Mouse (Mus musculus): ENCODE data around the gene Smc6.

Smc6 gene

DNA sequence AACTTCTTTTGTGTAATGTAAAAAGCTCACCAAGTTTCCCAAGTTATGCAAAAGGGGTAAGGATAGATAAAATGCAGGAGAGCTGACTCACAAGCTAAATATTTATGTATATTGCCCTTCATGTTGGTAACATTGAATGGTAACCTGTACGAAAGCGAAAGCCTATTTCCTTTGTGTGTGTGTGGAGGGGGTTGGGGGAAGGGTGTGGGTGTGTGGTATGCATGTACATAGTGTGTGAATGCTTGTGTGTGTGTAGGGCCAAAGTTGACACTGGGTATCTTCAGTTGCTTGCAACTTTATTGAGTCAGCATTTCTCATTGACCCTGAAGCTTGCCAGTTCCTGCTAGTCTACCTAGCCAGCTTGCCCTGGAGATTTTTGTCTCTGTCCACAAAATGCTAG is 15.9 kb downstream of the Smc6 start:
- DNase-seq (ENCODE audit: low read depth, low spot score): no peak

DNA sequence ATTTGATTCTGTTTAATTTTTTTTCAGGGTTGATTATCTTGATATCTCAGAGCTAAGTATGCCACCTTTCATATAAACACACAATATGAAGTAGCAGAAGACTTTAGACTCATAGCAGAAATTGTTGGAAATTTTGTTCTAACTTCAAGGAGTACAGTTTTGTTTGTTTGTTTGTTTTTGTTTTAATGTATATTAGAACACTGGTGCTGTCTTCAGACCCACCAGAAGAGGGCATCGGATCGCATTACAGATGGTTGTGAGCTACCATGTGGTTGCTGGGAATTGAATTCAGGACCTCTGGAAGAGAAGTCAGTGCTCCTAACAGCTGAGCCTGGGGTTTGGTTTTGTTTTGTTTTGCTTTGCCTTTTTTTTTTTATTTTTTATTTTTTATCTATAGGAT is 20.7 kb downstream of the Smc6 start:
- DNase-seq (ENCODE audit: low read depth, low spot score): no peak

DNA sequence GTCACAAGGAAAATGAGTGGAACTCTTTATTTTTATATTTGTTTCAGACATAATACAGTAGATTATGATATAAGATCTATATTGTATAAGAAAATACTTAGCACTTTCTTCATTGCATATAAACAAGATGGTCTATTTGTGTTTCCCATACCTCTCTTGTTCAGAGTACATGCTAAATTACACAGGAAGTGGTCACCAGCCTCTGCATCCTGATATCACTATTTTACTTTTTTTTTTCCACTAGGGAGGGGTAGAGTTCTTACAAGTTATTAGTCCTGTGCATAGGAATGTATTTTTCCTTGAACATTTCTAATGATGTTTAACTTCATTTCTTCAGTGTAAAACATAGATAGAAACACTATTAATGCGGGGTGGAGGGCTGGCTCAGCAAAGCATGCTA is 35.2 kb downstream of the Smc6 start:
- no peak for DNase-seq (ENCODE audit: low read depth, low spot score)

DNA sequence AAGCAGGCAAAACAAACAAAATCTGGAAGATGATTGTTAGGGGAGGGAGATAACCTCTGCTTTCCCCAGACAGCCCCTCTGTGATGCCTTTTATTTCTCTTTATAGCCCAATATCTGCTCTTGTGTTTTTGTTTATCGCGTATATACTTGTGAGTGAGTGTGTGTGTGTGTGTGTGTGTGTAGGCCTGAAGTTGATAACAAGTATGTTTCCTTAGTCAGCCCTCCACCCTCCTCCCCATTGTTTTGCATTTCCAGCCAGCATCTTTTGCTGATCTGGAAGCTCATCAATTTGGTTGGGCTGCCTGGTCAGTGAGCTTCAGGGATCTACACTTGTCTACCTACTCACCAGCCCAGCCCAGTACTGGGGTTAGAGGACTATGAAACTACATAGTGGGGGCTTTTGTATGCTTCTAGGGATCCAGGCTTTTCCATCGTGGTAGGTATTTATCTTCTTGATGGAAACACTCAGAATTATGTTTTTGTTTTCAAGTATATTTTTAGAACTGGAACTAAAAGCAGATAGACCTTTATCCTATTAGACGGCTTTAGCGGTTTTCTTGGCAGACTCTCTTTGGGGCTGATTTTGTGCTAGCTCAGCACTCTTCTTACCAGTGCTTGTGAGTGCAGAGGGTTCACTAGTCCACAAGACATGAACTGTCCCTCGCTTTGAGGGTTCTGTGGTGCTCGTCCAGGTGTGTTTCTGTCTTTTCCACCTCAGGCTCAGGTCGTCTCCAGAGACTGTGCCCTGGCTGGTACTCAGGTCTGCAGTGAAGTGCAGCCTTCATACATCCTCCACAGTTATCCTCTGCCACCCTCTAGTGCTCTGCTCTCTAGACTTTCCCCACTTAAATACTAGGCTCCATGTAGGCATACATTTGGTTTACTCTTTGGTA is 41.3 kb downstream of the Smc6 start:
- DNase-seq (ENCODE audit: low read depth, low spot score): no peak

DNA sequence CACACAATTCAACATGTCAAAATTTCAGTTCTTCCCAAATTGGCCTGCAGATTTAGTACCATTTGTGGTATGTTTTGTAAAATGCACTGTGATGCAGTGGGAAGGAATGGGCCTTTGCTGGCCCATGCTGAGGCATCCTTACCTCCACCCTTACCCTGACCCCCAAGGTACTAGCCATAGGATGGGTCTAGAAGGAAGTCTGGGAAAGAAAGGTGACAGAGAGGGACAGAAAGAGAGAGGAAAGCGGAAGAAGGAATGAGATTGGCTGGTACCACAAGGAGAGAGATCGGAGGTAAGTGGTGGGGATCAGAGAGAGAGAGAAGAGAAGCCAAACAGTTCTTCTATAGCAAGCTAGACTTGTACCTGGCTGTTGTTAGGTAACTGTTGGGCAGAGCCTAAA is 45.4 kb downstream of the Smc6 start:
- no peak for DNase-seq (ENCODE audit: low read depth, low spot score)

DNA sequence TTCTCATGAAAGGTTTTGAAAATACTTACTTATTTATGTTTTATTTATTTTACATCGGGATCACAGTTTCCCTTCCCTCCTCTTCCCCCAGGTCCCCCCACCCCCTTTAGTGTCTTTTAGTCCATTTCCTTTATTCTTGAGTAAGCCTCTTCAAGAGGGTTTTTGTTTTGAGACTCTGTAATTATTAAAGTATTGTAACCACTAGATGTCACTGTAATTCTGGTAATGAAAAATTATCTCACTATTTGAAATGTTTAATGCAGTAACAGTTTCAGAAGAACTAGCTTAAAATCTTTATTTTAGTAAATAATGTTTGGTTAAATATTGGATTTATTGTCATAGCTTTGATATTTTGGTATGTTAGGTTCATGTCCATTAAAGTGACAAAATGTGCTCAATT is 48.2 kb downstream of the Smc6 start:
- DNase-seq (ENCODE audit: low read depth, low spot score): no peak

DNA sequence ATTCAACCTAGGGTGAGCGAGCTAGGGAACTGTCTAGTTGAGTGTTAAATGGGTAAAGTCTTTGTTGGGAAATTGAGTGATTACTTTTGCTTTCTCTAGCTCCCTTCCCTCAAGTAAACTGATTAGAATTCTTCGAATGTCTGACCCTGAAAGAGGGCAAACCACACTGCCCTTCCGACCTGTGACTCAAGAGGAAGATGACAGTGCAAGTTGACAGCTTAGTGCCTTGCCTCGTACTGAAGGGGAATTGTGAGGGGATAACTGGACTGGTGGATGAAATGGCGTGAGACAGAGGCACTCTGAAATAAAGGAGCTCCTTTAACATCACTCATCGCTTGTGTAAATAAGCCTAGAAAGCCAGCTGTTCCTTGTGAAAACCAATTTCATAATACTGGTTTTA is 52.0 kb downstream of the Smc6 start:
- no peak for DNase-seq (ENCODE audit: low read depth, low spot score)

DNA sequence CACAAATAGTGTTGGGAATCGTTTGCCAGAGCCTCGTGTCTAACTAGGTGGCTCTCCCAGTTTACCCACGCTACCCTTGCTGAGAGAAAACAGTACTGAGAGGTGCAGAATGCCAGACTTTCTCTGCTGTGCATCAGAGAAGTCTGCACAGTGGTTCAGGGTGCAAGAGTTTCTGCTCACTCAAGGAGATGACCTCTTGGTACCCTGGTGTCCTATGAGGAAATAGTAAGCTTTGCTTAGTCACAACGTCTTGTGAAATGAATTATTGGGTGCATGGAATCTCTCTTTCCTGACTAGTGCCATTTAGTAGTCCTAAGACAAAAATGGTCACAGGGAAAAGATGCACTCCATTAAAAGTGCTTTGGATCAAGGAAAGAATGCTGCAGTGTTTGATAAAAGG is 58.8 kb downstream of the Smc6 start:
- no peak for DNase-seq (ENCODE audit: low read depth, low spot score)

DNA sequence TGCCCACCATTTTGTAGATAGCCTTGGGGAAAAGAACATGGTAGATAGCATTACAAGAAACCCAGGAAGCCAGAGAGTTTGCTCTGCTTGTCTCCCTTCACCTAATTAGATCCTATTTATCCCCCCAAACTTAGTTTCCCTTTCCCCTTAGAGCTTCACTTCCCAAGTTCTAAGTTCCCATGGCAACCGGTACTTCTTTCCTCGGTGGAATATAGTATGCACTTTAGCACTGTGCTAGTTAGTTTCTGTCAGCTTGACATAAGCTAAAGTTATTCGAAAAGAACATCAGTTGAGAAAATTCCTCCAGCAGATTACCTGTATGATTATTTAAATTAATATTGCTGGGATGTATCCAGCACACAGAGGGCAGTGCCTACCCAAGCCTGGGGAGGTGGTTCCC is 60.8 kb downstream of the Smc6 start:
- DNase-seq (ENCODE audit: low read depth, low spot score): no peak

DNA sequence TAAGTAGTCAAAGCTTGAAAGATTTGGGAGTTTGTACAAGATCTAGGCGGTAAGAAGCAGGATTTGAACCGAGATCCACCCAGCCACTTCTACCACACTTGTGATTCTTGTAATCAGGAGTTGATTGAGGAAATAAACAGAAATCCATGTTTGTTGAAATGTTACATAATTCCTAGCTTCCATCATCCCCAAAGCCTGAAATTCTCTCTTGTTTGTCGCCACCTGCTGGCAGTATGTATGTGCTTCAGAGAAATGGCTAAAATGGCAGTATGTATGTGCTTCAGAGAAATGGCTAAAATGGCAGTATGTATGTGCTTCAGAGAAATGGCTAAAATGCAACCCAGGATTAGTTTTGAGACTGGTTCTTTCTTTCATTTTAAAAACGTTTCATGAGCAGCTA is 71.2 kb downstream of the Smc6 start:
- peak; percentile 24 for DNase-seq (ENCODE audit: low read depth, low spot score)

DNA sequence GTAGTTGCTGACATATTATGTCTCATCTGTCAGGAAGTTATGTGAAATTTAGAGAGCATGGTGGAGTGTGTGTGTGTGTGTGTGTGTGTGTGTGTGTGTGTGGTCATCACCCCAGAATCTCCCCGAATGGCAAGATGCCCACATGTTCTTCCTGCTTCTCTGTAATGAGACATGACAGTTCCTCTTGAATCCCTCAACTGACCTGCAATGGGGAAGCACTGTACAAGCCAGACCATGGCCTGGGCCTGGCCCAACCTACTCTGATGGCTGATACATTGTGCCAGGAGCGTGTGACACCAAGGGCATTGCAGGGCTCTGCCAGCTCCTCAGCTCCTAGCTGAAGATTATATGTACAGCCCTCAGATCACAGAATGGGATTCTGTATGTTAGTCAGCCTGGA is 72.6 kb downstream of the Smc6 start:
- no peak for DNase-seq (ENCODE audit: low read depth, low spot score)

DNA sequence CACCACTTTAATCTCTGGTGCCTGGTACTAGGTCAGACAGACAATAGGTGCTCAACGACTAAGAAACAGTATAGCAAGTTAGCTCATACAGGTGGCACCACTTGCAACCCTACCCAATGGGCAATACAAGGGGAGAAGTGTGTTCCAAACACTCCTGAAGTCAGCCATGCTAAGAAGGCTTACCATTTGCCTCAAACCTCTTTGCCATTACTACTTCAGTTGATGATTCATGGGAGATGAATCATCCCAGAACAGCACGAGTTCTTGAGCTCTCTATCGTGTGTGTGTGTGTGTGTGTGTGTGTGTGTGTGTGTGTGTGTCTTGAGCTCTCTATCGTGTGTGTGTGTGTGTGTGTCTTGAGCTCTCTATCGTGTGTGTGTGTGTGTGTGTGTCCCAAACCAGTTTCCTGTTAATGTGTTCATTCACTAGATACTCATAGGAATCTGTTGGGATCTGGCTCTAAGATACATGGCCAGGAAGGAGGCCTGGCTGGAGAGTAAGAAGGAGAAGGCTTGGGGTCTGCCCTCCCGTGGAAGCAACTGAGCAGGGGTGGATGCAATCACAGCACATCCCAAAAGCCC is 76.4 kb downstream of the Smc6 start:
- DNase-seq (ENCODE audit: low read depth, low spot score): no peak

DNA sequence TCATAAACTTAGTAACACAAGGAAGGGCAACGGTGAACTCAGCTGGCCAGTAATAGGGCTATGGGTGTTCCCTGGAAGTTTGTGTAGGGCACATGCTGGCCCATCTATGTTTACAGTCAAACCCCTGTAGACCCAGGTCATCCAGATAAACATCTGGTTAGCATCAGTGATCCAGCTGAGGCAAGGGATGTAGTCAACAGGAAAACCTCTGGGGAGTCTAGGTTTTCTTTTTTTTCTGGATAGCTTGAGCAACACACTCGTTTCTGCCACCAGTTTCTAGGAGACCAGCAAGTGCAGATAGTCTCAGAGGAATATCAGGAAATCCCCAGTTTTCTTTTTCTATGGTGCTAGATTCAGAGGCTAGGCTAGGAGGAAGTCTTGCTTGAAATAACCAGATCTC is 80.3 kb downstream of the Smc6 start:
- DNase-seq (ENCODE audit: low read depth, low spot score): no peak

DNA sequence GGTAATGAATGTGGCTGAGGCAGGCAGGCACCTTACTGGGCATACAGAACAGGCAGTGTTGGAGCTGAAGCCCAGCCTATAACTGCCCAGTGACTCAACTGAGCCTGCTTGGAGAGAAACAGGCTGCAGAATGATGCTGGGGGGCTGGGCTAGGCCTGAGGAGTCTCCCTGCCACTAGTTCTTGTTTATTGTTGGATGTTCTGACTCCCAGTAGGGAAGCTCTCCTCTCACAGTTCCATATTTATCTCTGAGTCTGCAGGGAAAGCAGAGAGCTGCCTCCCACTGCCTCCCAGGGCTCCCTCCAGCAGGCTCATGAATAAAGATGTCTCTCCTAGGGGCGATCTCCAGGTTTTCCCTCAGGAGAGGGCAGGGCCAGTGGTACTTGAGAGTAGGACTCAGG is 82.7 kb downstream of the Smc6 start:
- no peak for DNase-seq (ENCODE audit: low read depth, low spot score)

DNA sequence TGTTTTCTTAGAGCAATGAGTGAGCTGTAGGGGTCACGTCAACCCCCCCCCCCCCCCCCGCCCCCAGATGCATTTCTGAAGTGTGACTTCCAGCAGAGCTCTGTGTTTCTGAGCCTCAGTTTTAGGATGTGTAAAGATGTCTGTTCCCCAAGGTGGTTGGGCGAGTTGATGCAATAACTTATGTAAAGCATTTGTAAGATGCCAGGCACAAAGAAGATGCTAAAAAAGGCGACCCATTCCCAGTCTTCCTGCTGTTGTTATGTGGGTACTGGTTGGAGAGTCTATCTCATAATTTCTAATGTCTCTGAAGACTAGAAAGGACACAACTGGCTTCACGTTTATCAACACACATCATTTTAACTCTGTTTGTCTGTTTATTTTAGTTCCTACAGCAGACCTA is 84.2 kb downstream of the Smc6 start:
- DNase-seq (ENCODE audit: low read depth, low spot score): no peak

DNA sequence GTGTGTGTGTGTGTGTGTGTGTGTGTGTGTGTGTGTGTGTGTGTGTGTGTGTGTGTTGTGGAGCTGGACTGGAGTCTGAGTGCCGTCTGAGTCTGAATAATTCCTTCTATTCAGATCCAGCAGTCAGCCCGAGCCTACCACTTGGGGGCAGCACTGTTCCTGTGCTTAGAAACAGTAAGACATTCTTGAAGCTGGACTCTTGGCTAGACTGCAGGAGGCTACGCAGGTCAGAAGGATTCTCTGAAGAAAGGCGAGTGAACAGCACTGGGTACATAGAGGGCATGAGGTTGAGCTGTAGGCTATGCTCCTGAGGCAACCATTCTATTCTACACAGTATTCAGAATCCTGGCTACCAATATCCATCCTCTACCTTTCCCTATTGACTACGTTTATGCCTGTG is 85.2 kb downstream of the Smc6 start:
- no peak for DNase-seq (ENCODE audit: low read depth, low spot score)

DNA sequence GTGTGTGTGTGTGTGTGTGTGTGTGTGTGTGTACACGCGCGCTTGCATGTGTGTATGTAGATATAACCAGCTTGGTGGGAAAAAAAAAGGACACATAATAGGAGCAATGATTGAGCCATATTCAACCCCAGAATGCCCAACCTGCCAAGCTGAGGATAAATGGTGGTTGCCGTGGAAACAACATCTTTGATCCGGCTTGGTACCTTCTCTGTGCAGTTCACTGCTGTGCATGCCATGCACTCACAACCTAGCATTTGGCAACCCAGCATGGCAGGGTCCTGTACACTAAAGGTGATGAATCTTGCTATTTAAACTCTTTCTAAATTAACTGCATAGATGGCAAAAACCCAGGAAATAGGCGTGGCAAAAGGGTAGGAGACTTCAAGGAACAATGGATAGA is 96.7 kb downstream of the Smc6 start:
- DNase-seq (ENCODE audit: low read depth, low spot score): no peak

DNA sequence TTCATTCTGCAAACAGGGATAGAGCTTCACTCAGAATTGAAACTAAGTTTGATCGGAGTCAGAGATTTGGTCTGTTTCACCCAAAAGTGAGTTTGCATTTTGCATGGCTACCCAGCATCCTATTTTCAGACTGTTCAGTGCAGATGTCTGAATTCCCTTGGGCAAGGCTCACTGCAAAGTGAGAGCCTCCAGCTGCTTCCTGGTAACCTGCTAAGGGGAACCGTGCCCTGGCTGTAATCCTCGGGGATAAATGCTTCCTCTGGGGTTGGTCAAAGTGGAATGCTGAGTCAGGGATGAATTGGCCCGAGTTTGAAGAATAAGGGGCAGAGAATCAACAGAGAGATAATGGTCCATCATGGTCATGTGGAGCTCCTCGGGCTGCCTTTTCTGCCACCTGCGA is 99.2 kb downstream of the Smc6 start:
- no peak for DNase-seq (ENCODE audit: low read depth, low spot score)

DNA sequence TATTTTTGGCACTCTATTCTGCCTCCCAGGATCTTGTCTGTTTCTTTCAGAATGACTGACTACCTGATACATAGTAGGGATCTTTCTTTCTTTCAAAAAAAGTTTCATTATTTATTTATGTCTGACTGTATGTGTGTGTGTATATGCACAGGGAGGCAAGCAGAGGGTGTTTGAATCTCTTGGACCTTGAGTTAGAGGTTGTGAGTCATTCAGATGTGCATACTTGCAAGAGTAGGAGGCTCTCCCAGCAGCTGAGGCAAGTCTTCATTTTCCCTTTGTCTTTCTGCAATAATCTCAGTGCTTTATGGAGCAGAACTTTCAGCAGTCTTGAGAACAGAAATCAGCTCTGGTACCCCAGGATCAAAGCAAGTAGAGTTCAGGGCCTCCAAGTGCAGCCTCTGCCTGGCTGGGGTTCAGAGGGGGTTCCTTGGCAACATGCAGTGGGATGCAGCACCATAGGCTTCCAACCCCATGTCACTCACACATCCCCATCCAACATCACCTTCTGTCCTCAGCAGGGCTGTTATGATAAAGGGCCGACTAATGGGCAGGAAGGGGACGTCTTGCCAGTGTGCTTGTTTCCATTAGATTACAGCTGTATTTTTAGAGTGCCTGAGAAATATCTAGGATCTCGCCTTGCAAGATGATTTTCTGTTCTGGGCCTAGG is 101.5 kb downstream of the Smc6 start:
- no peak for DNase-seq (ENCODE audit: low read depth, low spot score)
